Mouse (Mus musculus) cortical plate, adult 2 months (tissue): Measurements from ENCODE around the gene Slc25a36.

Source experiments
- CTCF ChIP-seq: fragments of 200-500 bp; IDR thresholded peaks from 2 replicates; pipeline ENCODE4 v1.5.1; 2011; ENCODE audit warnings: mild to moderate bottlenecking, control low read depth, low read length; ENCODE audit not compliant: insufficient read depth; ENCODE audit errors: extremely low read depth
- POLR2A ChIP-seq: fragments of 200-500 bp; IDR thresholded peaks from 2 replicates; pipeline ENCODE4 v1.6.1; 2011; ENCODE audit warnings: mild to moderate bottlenecking, low read length, control low read depth; ENCODE audit not compliant: insufficient read depth; ENCODE audit errors: extremely low read depth

DNA sequence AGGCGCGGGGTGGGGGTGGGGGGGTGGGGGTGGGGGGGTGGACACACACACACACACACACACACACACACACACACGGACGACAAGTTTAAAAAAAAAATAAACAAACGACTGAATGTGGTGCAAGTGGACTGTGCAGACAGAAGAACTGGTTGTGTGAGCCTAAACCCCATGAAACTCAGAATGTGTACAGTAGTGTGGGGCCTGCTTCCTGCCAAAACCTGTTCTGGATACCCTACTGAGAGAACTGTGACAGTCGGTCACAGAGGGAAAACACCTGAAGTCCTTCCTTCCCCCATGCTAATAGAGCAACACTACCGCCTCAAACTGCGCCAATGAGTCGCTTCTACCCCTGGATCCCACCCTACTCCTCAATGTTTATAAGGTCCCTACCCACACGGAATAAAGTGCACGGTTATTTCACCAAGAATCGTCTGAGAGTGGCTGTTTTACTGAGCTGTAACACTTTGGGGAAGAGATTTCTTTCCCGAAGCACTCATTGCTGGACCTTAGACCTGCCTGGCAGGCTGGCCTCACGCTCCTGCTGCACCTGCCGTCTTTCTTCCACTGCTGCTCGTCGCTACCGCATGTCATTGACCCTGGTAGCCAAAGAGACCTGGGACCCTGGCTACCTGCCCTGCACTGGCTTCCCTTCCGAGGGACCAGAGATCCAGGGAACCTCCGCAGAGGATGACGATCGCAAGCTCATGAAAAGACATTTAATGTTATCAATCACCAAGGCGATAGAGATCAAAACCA is 13.2 kb upstream of the Slc25a36 start:
- TF ChIP-seq POLR2A = no peak
- TF ChIP-seq CTCF = no peak
